ENCODE assay signal across 9 mouse cellular contexts in the genomic region with DNA sequence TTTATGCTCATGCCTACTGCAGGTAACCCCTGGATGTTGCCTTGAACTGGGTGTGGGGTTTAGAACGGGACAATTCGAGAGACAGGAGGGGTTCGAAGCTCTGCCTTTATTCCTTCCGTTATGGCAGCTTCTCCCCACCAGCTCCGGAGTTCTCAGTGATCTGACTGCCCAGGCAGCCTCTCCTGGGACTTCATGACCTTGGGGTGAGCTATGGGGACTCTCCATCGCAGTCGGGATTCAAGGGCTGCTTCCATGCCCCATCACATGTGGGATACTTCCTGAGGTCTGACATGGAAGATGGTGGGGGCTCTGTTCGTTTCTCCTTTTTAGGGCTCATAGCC. TPM values are rescaled to one million over a fixed set of nuclear protein-coding genes. Genes with fewer than 3 reads are reported as not detected.
DNase-seq lines count a peak whose midpoint lies in the region; ATAC-seq and TF ChIP-seq lines count a peak whose summit lies in the region.
"Had no signal": no experiment of that assay in that cellular context is flagged by ENCODE, and none has a peak within 500 bp of the region (broad histone marks: within the 10 kb centered on the region; RNA-seq: fewer than 3 reads in every experiment).

No protein-coding gene starts in this region.

- DNase-seq in hindbrain, embryonic 10.5 days (ENCODE audit: low spot score), result no peak
- DNase-seq in thymus, adult 2 months, result no peak
- DNase-seq in thymus, postnatal 25 days, result no peak
- no peak for DNase-seq in limb, embryonic 10.5 days (ENCODE audit: low spot score)
- no peak for DNase-seq in cerebellum, adult 11 months
- no peak for DNase-seq in testis, postnatal 14 days (ENCODE audit: low spot score)
- DNase-seq: kidney, postnatal 10 days had no signal

- no peak for TF ChIP-seq POLR2A in thymus, adult 2 months (IDR thresholded peaks at IDR 0.05; ENCODE audit: control insufficient read depth, extremely low read depth, insufficient read depth, low read length, poor library complexity)

- no peak overlapping the region; the same call in 1 of the 2 replicates for H3K4me2 ChIP-seq in hindbrain, embryonic 16.5 days (ENCODE audit: low read length)

- H3K4me3 ChIP-seq in hindbrain, embryonic 10.5 days, result peak overlapping the region; percentile 69
- no peak overlapping the region for H3K4me3 ChIP-seq in hindbrain, embryonic 16.5 days (ENCODE audit: low read length)
- peak overlapping the region; percentile 66; the same call in 1 of the 2 replicates for H3K4me3 ChIP-seq in thymus, adult 2 months (ENCODE audit: control insufficient read depth, insufficient read depth, low read length)
- H3K4me3 ChIP-seq in limb, embryonic 10.5 days, result peak overlapping the region; percentile 72

- H3K9ac ChIP-seq in hindbrain, embryonic 16.5 days (ENCODE audit: low read depth, low read length), result no peak overlapping the region

- H3K9me3 ChIP-seq in hindbrain, embryonic 10.5 days, result peaks cover 4% of the 10 kb centered on the region; the same call in 1 of the 2 replicates
- H3K9me3 ChIP-seq in hindbrain, embryonic 16.5 days (ENCODE audit: control insufficient read depth, low read length), result no peaks in the 10 kb centered on the region
- no peaks in the 10 kb centered on the region for H3K9me3 ChIP-seq in limb, embryonic 10.5 days (replicated peaks)

- 18% methylated on average over 8 of the region's 8 CpGs for WGBS in hindbrain, embryonic 10.5 days
- WGBS in hindbrain, embryonic 16.5 days, result 12% methylated on average over 8 of the region's 8 CpGs
- 5% methylated on average over 8 of the region's 8 CpGs for WGBS in thymus, adult 2 months
- WGBS in limb, embryonic 10.5 days, result 12% methylated on average over 8 of the region's 8 CpGs

- no peak for TF ChIP-seq CTCF in thymus, adult 2 months (IDR thresholded peaks at IDR 0.05; ENCODE audit: borderline replicate concordance, control insufficient read depth, extremely low read depth, insufficient read depth, low read length, poor library complexity)

- H3K27me3 ChIP-seq in hindbrain, embryonic 10.5 days (ENCODE audit: insufficient read depth, poor library complexity, severe bottlenecking), result peaks cover 85% of the 10 kb centered on the region
- peaks cover 34% of the 10 kb centered on the region for H3K27me3 ChIP-seq in hindbrain, embryonic 16.5 days (replicated peaks; ENCODE audit: control insufficient read depth, insufficient read depth, low read length)
- peaks cover 19% of the 10 kb centered on the region for H3K27me3 ChIP-seq in thymus, adult 2 months (ENCODE audit: control insufficient read depth, insufficient read depth, low read length)
- peaks cover 55% of the 10 kb centered on the region for H3K27me3 ChIP-seq in limb, embryonic 10.5 days (ENCODE audit: low read depth, poor library complexity, severe bottlenecking)

- ATAC-seq in hindbrain, embryonic 16.5 days, result no peak
- no peak for ATAC-seq in cerebellum, adult (ENCODE audit: insufficient number of reproducible peaks, low FRiP score, low TSS enrichment)

- H3K4me1 ChIP-seq in hindbrain, embryonic 10.5 days (replicated peaks), result peaks cover 40% of the 10 kb centered on the region
- peaks cover 21% of the 10 kb centered on the region for H3K4me1 ChIP-seq in hindbrain, embryonic 16.5 days (ENCODE audit: control insufficient read depth, insufficient read depth, low read depth, low read length)
- peaks cover 27% of the 10 kb centered on the region for H3K4me1 ChIP-seq in thymus, adult 2 months (replicated peaks; ENCODE audit: control insufficient read depth, insufficient read depth, low read length)
- peaks cover 48% of the 10 kb centered on the region for H3K4me1 ChIP-seq in limb, embryonic 10.5 days

- H3K27ac ChIP-seq in hindbrain, embryonic 10.5 days, result no peak overlapping the region
- no peak overlapping the region for H3K27ac ChIP-seq in hindbrain, embryonic 16.5 days (ENCODE audit: low read depth, low read length)
- no peak overlapping the region; the same call in 1 of the 2 replicates for H3K27ac ChIP-seq in thymus, adult 2 months (ENCODE audit: control insufficient read depth, insufficient read depth, low read length)
- no peak overlapping the region for H3K27ac ChIP-seq in limb, embryonic 10.5 days

- no peaks in the 10 kb centered on the region for H3K36me3 ChIP-seq in hindbrain, embryonic 10.5 days
- H3K36me3 ChIP-seq in hindbrain, embryonic 16.5 days (ENCODE audit: control insufficient read depth, insufficient read depth, low read length), result no peaks in the 10 kb centered on the region
- no peaks in the 10 kb centered on the region for H3K36me3 ChIP-seq in thymus, adult 2 months (ENCODE audit: control insufficient read depth, insufficient read depth, low read length)
- H3K36me3 ChIP-seq in limb, embryonic 10.5 days, result 0 out of 2 replicates have a peak, but pooled peaks cover 3% of the 10 kb centered on the region

RNA-seq across cellular contexts. Expression of gene Irf5, which starts 1.7 kb away (rescaled TPM):
- polyA plus RNA-seq in hindbrain, embryonic 10.5 days (2016; fragmentation: Nextera tagmentation; extraction: Ambion mirVana), result 2.8 and 3.1 TPM in 2 replicates
- 2.2 and 3.3 TPM in 2 replicates for polyA plus RNA-seq in hindbrain, embryonic 16.5 days (2015; fragmentation: Nextera tagmentation; extraction: Ambion mirVana)
- 37.3 and 46.4 TPM in 2 replicates for polyA plus RNA-seq in thymus, adult 2 months (2012; rRNA removed)
- polyA plus RNA-seq in limb, embryonic 10.5 days (2016; fragmentation: Nextera tagmentation; extraction: Ambion mirVana), result 3.2 and 4.2 TPM in 2 replicates

RNA-seq across cellular contexts. Expression of gene Kcp, which starts 20.4 kb away (rescaled TPM):
- 13.5 TPM in 2 replicates for polyA plus RNA-seq in hindbrain, embryonic 10.5 days (2016; fragmentation: Nextera tagmentation; extraction: Ambion mirVana)
- 15.0 and 22.9 TPM in 2 replicates for polyA plus RNA-seq in hindbrain, embryonic 16.5 days (2015; fragmentation: Nextera tagmentation; extraction: Ambion mirVana)
- 2.9 and 3.0 TPM in 2 replicates for polyA plus RNA-seq in thymus, adult 2 months (2012; rRNA removed)
- 37.2 and 43.9 TPM in 2 replicates for polyA plus RNA-seq in limb, embryonic 10.5 days (2016; fragmentation: Nextera tagmentation; extraction: Ambion mirVana)

RNA-seq across cellular contexts. Expression of gene Atp6v1fnb, which starts 56.9 kb away (rescaled TPM):
- not detected in 2 replicates for polyA plus RNA-seq in hindbrain, embryonic 10.5 days (2016; fragmentation: Nextera tagmentation; extraction: Ambion mirVana)
- 0.56 TPM in 1 of 2 replicates, not detected in the other for polyA plus RNA-seq in hindbrain, embryonic 16.5 days (2015; fragmentation: Nextera tagmentation; extraction: Ambion mirVana)
- 0.22 and 0.34 TPM in 2 replicates for polyA plus RNA-seq in thymus, adult 2 months (2012; rRNA removed)
- 0.34 TPM in 1 of 2 replicates, not detected in the other for polyA plus RNA-seq in limb, embryonic 10.5 days (2016; fragmentation: Nextera tagmentation; extraction: Ambion mirVana)
